Mouse (Mus musculus): Measurements from ENCODE around the gene Acly. TPM values are rescaled to one million over a fixed set of nuclear protein-coding genes. Genes with fewer than 3 reads are reported as not detected.

Acly gene
- total RNA-seq, 1 experiment from 2014 or later = 95.4 TPM

DNA sequence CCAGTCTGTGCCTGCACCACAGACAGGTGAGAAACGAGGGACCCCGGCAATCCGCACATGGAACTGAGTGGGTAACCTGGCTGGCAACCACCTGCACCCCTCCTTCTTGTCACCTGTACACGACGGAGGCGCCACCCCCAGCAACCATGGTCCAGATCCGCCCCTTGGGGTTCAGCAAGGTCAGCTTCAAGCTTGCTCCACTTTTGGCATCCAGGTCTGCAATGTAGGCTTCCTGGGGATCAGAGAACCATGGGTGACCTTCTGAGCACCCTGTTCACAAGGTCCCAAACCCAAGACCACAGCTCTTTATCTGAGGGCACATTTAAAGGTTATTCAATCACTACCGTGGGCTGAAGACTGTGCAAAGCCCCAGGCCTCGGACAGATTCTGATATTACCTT is 12.0 kb downstream of the Acly start:
- no peak for ATAC-seq (replicated peaks; ENCODE audit: low read depth, poor library complexity, severe bottlenecking)

DNA sequence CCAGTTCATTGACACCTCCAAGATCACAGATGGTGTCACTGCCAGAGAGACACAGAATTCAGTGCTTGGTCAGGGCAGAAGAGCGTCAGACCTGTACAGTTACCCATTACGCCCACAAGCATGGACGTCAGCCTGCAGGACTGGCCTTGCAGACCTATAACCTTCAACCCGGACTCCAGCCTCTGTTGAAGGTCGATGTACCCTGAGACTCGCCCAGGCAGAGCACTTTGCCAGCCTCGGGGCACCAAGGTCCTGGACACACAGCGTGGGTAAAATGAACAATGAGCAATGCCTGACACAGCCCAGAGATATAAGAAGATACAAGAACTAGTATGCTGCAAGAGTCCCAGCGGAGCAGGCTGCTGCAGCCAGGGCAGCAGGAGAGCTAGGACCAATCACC is 12.7 kb downstream of the Acly start:
- ATAC-seq (replicated peaks; ENCODE audit: low read depth, poor library complexity, severe bottlenecking) = no peak

DNA sequence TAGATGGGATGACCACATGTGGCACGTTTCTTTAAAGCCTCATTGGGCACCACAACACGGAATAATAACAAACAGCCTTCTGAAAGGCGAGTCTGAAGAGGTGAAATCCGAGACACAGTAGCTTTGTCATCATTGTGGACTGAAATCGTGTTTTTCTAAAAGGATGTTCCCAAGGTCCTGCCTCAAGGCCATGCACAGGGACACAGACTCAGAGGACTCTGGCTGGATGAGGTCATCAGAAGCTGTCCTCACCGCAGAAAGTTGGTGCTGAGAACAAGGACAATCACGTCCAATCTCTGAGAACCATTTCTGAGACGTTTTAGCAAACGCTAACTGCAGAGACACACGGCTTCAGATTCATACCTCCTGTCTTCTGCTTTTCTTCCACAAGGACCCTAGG is 14.1 kb downstream of the Acly start:
- no peak for ATAC-seq (replicated peaks; ENCODE audit: low read depth, poor library complexity, severe bottlenecking)

DNA sequence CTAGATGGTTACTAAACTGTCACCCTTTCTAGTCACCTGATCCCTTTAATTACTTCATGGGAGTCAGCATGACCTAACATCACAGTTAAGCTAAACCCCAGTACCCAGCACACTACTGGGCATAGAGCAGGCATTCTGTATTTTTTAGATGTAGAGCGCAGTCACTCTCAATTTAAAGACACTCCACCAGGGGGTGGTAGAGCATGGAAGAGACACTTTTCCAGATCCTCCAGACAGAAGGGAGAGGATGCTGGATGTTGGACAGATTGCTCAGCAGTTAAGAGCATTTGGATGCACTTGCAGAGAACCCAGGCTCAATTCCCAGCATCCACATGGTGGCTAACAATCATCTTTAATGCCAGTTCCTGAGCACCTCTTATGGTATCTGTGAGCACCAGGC is 15.4 kb downstream of the Acly start:
- peak; percentile 54; the same call in 1 of the 2 replicates for ATAC-seq (replicated peaks; ENCODE audit: low read depth, poor library complexity, severe bottlenecking)

DNA sequence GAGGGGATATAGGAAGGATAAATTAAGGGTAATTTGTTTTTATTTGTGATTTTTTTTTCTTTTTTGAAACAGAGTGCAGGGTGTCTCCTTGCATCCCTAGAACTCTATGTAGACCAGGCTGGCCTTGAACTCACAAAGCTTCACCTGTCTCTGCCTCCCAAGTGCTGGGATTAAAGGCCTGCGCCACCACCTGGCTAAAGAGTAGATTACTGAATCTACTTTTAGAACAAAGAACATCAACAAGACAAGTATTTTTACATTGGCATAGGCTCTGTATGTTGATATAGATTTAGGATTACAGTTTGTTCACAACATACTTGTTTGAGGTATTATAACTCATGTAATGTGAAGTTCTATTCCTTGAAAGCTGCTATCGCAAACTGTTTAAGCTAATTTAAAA is 17.2 kb downstream of the Acly start:
- no peak for ATAC-seq (replicated peaks; ENCODE audit: low read depth, poor library complexity, severe bottlenecking)

DNA sequence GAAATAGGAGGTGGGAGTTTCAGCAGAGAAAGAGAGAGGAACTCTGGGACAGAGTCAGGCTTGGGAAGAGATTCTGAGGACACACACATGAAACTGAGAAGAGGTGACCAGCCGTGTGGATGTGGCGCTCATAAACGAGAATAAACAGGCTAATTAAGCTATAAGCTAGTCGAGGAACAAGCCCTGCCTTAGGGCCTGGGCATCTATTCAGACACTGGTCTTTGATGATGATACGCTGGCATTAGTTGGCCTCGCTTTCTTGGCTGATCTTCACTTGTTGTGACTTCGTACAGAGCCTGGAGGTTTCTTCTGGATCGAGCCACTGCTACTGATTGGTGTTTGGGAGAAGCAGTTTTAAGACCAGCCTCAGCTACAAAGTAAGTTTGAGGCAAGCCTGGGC is 21.8 kb downstream of the Acly start:
- no peak for ATAC-seq (replicated peaks; ENCODE audit: low read depth, poor library complexity, severe bottlenecking)

DNA sequence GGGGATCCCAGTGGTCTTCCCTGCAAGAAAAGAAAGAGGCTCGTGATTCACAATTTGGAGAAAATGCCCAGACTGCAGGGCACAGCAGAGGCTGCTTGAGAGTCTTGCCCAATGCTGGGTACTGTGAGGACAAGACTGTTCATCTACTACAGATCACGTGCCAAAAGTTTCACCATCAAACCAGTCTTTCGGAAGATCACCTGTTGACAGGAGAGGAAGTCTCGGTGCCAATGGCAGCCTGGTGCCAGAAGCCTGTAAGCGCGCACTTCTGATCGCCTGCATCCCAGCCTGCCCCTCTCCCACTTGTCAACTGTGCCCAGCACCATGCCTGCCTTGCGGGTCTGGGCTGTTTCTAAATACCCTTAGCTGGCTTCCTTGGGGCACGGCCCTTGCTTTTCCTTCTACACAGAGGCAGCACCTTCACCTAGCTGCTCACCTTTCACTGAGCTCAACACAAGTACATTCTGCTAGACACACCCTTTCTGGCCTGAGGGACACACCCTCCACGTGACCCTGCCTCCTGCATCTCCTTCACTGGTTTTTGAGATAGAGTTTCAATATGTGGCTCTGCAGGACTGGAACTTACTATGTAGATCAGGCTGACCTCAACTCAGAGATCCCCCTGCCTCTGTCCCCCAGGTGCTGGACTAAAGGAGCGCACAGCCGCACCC is 22.7 kb downstream of the Acly start:
- ATAC-seq (replicated peaks; ENCODE audit: low read depth, poor library complexity, severe bottlenecking) = no peak

DNA sequence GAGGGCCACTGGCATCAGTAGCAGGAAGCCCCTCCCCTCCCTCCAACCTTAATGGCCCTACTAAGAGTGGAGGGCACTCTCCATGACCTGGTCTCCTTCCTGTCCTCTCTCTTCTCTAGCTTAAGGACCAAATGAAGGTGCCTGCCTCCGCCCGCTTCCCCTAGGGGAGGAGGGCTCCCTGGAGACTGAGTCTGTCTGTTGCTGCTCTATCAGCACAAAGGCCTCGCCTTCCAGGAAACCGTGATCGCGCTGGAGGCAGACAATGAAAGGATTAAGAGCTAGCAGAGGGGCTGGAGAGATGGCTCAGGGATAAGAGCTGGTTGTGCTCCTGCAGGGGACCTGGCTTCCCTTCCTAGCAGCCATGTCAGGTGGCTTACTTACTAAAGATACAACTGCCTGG is 26.5 kb downstream of the Acly start:
- ATAC-seq (replicated peaks; ENCODE audit: low read depth, poor library complexity, severe bottlenecking) = no peak

DNA sequence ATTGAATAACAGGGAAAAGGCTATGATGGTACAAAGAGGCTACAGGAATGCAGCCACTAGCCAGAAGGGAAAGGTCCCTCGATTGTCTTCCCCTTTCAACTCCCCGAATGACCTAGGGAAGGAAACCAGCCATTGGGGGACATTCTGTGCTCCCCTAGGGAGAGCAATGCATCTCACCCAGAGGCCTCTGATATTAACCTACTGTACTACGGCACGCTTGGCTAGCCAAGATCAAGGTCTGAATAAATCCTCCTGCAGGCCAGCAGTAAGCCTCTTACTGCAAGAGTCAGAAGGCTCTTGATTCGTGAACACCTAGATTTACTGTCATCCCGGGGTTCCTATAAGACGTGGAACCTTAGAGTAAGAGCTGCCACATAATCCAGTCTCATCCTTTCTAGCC is 27.1 kb downstream of the Acly start:
- ATAC-seq (replicated peaks; ENCODE audit: low read depth, poor library complexity, severe bottlenecking) = no peak

DNA sequence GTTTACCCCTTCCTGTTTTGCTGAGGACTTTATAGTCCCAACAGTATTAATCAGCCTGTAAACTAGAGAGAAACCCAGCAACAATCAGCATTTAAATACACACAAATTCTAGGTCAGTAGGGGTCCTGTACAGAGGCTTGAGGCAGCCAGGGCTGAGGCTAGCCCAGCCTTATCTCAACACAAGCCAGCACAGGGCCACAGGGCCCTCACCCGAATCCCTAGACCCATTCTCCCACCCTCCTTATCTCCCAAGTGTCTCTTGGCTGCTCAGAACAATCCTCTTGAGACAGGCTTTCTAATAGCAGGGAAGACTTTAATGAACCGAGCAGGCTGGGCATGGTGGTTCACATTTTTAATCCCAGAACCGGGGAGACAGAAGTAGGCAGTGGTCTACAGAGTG is 27.6 kb downstream of the Acly start:
- no peak for ATAC-seq (replicated peaks; ENCODE audit: low read depth, poor library complexity, severe bottlenecking)

DNA sequence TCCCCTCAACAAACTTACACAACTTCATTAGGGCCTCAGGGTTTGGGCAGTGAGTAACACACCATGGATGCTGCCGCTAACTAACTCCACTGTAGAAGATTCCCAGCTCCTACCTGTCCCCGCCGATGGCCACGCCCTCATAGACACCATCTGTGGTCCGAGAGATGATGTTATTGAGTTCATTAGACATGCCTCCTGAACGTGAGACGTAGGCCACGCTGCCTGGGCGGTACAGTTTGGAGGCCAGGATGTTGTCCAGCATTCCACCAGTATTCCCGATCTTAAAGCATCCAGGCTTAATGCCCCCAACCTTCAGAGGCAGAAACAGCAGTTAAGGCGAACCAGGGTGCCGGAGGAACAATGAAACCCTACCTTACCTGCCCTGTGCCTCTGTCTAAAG is 34.0 kb downstream of the Acly start:
- ATAC-seq (replicated peaks; ENCODE audit: low read depth, poor library complexity, severe bottlenecking) = no peak

DNA sequence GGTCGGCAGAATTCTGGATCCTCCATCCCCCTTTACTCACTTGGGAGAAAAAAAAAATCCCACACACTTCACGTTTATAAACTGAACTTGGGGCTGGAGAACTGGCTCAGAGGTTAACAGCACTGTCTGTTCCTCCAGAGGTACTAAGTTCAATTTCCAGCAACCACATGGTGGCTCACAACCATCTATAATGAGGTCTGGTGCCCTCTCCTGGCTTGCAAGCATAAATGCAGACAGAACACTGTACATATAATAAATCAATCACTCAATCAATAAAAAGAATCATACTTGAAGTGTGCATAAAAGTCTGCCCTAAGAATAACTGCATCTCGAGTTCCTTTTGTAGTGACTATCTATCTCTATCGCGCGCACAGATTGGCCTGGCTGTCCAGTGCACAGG is 36.8 kb downstream of the Acly start:
- ATAC-seq (replicated peaks; ENCODE audit: low read depth, poor library complexity, severe bottlenecking) = no peak

DNA sequence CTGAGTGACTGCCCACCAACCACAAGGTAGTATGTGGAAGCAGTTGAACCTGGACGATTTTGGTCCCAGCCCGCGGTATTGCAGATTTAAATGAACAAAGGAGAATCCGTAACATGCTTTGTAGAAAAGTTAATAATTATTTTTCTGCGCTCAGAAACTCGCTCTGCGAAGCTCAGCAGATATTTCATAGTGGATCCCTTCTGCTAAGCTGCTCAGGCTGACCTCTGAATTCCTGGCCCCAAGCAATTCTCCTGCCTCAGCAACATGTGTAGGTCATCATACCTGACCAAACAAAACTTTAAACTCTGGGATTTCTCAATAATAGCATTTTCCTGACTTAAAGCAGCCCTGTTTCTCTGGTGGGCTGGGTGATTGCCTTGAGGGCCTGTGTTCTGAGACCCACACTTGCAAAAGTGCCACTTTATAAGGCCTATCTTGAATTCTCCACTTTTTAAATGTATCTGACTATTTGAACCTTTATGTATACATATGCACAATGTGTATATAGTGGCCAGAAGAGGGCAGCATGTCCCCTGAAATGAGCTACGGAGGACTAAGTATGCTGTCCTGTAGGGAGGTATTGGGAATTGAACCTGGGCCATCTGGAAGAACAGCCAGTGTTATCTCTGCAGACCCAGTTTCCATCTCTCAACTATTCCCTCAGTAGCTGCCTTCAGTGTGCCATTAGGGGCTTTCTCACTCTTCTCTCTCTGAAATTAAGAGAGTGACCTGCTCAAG is 41.8 kb downstream of the Acly start:
- ATAC-seq (replicated peaks; ENCODE audit: low read depth, poor library complexity, severe bottlenecking) = peak; percentile 66; the same call in 1 of the 2 replicates

DNA sequence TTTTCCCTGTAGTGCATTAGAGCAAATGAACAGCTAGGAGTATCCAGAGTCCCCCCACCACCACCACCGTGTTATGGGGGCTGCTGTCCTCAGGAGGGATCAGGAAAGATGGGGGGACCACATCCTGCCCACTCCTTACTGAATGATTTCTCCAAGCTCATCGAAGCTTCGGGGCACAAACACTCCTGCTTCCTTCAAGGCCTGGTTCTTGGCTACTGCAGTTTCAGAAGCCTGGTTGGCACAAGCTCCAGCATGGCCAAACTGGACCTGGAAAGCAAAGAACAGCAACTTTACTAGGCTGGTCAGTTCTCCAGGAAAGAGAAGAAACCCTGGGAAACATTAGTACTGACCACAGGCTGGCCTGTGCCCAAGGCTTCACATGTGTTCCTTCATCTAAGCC is 43.3 kb downstream of the Acly start:
- no peak for ATAC-seq (replicated peaks; ENCODE audit: low read depth, poor library complexity, severe bottlenecking)

DNA sequence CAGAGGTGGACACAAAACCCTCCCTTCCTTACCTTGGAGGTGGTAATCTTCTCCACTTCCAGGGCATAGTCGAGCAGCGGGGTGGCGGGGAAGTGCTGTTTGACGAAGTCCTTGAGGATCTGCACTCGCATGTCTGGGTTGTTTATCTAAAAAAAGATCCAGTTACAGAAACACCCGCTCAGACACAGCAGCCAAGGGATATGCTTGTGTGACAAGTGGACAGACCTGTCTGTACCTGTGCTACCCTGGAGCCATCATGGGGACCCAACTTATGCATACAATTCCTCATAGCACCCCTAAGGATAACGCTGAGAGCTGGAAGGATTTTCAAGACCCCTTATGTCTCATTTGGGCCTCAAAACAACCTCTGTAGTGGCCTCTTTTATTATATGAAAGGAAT is 48.6 kb downstream of the Acly start:
- ATAC-seq (replicated peaks; ENCODE audit: low read depth, poor library complexity, severe bottlenecking) = no peak

DNA sequence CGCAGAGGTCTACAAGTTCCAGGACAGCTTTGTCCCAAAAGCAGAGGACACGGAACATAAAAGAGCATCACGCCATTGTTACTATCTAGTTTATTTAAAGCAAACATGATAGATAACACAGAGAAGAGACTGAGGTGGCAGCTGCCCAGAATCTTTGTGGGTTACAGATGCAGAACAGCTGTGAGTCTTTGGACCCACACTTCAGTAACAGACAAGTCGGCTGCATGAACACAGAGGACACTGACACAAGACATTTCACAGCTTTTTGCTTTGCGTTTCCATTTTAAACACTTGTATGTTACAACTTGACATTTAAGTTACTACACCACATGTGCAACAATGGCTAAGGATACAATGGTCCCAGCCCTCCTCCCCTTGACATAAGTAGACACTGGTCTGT is 51.5 kb downstream of the Acly start:
- no peak for ATAC-seq (replicated peaks; ENCODE audit: low read depth, poor library complexity, severe bottlenecking)

DNA sequence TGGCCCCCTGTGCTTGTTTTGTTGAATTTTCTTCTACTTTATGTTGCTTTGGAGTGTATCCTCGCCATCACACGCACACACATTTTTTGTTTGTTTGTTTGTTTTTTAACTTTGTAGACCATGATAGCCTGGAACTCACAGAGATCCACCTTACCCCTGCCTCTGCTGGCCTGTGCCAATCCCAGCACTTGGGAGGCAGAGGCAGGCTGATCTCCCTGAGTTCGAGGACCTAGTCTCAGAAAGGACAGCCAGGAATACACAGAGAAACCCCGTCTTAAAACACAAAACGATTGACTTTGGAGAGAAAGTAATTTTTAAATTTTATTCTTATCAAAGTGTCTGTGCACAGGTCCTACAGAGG is 54.9 kb downstream of the Acly start:
- peak; percentile 10; the same call in 1 of the 2 replicates for ATAC-seq (replicated peaks; ENCODE audit: low read depth, poor library complexity, severe bottlenecking)

DNA sequence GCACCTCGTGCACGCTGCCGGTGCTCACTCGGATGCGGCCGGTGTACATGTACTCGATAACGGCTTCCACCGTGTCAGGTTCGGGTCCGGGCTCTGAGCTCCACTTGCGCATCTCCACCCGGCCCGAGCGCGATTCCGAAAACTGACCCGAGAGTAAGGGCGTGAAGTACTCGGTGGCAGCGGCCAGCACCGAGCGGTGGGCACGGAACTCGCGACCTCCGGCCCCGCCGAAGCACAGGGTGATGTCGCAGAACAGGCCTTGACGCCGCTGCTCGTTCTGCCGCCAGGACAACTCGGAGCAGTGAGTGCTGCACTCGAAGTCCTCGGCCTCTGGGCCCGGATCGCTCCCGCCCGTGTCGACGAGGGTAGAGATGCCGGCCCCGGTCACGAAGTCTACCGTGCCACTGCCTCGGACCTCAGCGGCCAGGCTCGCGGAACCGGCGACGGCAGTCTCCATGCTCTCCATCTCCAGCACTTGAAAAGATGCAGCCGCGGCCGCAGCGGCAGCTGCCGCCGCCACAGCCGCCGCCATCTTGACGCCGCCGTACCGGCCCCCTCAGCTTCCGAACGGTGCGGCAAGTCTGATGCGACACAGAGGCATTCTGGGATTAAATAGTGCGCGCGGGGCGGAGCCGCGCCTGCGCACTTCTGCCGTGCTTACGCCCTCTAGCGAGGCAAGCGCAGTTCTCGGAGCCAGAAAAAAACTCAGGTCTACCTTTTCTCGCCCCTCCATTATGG is 55.4 kb downstream of the Acly start, which contains the start of gene Klhl11:
Klhl11 (minus strand) TSS at position 545 of the 738 bp plus-strand sequence.
- peak; percentile 96 for ATAC-seq (replicated peaks; ENCODE audit: low read depth, poor library complexity, severe bottlenecking)

DNA sequence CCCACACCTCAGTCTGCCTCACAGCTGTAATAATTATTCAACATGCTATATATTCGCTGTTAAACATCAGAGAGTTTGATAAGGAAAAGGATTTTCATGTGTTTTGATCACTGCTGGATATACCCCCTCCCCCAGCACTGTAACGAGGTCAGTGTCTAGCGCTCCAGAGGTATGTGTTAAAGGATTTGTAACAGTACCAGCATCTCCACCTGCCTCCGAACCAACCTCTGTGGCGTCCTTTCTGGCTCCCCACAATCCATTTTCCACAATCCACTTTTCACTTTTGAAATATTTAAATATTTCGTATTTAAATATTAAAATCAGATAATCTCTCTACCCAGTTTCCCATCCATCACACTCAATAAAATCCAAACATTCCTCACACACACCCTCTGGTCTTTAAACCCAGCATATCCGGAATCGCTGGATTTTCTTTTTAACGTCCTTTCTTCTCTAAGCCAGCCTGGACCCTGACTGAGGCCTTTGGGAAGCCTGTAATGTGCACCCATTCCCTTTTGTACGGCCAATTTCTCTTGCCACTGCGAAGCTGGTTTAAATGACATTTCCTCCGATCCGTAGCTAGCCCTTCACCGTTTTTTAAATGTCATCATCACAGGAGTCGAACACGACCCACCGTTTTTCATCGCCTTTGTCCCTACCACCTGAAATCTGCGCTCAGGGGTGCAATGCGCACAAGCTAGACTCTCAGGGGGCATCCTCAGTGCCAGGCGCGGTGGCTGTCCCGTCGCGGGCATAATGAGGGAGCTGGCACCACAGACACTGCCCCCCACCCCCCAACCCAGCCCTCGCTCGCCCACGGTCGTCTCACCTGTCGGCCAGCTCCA is 56.2 kb downstream of the Acly start:
- ATAC-seq (replicated peaks; ENCODE audit: low read depth, poor library complexity, severe bottlenecking) = no peak; the same call in 1 of the 2 replicates

DNA sequence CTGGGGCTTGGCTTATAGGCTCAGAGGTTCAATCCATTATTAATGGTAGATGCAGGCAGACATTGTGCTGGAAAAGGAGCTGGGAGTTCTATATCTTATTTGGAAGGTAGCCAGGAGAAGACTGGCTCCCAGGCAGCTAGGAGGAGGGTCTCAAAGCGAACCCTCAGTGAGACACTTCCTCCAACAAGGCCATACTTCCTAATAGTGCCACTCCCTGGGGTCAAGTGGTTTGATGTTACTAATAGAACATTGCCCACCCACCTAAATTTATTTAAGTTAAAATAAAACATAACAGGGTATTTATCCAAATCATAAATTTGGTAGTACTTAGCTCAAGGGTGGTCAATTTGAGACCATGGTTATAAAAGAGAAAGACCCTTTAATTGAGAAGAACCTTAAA is 62.0 kb downstream of the Acly start:
- no peak for ATAC-seq (replicated peaks; ENCODE audit: low read depth, poor library complexity, severe bottlenecking)

Data from common myeloid progenitor, adult 5-6 weeks (primary cell).